Mouse (Mus musculus) megakaryocyte, embryonic 14.5 days (primary cell): ENCODE measurements around the gene Casq1. TPM values are rescaled to one million over a fixed set of nuclear protein-coding genes. Genes with fewer than 3 reads are reported as not detected.

Experiments used
- H3K27me3 ChIP-seq: replicated peaks from 2 replicates; pipeline ENCODE3; 2012; ENCODE audit warnings: inconsistent platforms
- H3K36me3 ChIP-seq: replicated peaks from 2 replicates; pipeline ENCODE3; 2012; ENCODE audit warnings: low read length, inconsistent platforms, mixed read lengths
- H3K4me1 ChIP-seq: 2 replicates; pipeline ENCODE4 v1.6.1; 2012; ENCODE audit warnings: inconsistent platforms
- H3K4me3 ChIP-seq: replicated peaks from 2 replicates; pipeline ENCODE3; 2012; ENCODE audit warnings: moderate library complexity, mild to moderate bottlenecking, inconsistent platforms
- H3K9me3 ChIP-seq: 2 replicates; pipeline ENCODE4 v1.6.1; 2012; ENCODE audit warnings: inconsistent platforms
- FLI1 ChIP-seq: IDR thresholded peaks from 2 replicates; pipeline ENCODE4 v1.6.1; 2012; ENCODE audit warnings: low read length, inconsistent platforms, mixed read lengths
- GATA1 ChIP-seq: IDR thresholded peaks from 3 replicates; pipeline ENCODE4 v1.6.1; 2012; ENCODE audit warnings: mixed read lengths, low read length, inconsistent platforms, borderline replicate concordance
- polyA plus RNA-seq: library from polyadenylated mRNA; stranded (reverse); fragments of >175 nt; gene quantifications from 2 replicates; pipeline ENCODE4 v1.2.3, GENCODE M21; 2012; ENCODE audit warnings: low replicate concordance; ENCODE audit not compliant: insufficient read depth

Gene Casq1
- polyA plus RNA-seq, 1 experiment: not detected

DNA sequence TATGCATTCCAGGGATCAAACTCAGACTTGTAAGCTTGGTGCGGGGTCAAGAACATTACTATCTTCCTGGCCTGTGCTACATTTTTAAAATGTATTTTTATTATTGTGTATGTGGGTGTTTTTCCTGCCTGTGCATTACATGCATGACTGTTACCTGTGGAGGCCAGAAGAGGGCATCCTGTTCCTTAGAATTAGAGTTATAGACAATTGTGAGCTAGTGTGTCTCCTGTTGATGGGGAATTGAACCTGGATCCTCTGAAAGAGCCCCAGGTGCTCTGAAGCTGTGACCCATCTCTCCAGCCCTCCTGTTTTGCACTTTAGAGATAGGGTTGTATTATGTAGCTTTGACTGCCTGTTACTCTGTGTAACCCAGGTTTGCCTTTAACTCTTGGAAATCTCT, 57.7 kb downstream of the Casq1 start:
- Histone ChIP-seq H3K4me1 (peaks cover 35% of the 10 kb centered on the region), H3K27me3 (no peaks in the 10 kb centered on the region), H3K9me3 (no peaks in the 10 kb centered on the region), H3K36me3 (peaks cover 70% of the 10 kb centered on the region), H3K4me3 (no peak overlapping the region)
- TF ChIP-seq FLI1 (no peak), GATA1 (no peak)

DNA sequence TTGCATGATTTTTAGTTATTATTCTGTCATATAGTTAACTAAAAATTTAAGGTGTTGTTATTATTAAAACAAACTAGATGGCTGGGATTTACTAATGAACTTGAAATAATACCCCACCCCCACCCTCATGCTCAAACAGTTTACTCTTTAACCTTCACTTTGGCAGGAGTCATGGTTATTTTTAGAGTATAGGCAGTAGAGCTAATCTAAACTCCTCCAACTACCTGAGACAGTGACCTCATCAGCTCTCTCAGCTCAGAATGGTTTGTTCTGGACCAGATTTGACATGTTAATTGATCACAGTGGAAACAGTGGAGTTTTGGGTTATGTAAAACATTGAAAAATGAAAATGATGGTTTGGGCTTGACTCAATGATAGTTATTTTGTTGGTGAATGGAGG, 59.2 kb downstream of the Casq1 start:
- no peak overlapping the region for H3K4me3 ChIP-seq
- peaks cover 69% of the 10 kb centered on the region for H3K36me3 ChIP-seq
- H3K27me3 ChIP-seq: no peaks in the 10 kb centered on the region
- TF ChIP-seq GATA1: no peak
- no peak for TF ChIP-seq FLI1
- H3K4me1 ChIP-seq: peaks cover 41% of the 10 kb centered on the region
- H3K9me3 ChIP-seq: no peaks in the 10 kb centered on the region

- H3K36me3 ChIP-seq: peaks cover 67% of the 10 kb centered on the region
- TF ChIP-seq FLI1 (no peak), GATA1 (no peak)
Measured at GRCm38 (mm10) chr1:172159970-172160369, 59.7 kb downstream of the Casq1 start.

More at GRCm38 (mm10) chr1:172159970-172160369, 59.7 kb downstream of the Casq1 start:
- Histone ChIP-seq H3K9me3 (no peaks in the 10 kb centered on the region), H3K4me1 (peaks cover 43% of the 10 kb centered on the region), H3K4me3 (no peak overlapping the region), H3K27me3 (no peaks in the 10 kb centered on the region)

Other genes with a start within 250 kb of the Casq1 start
- gene Vangl2, start 191.4 kb downstream of the Casq1 start, polyA plus RNA-seq: 3.2 TPM in 1 of 2 replicates, not detected in the other
- gene Nhlh1, start 162.3 kb downstream of the Casq1 start, polyA plus RNA-seq: not detected in 2 replicates
- 2.9 and 15.6 TPM in 2 replicates for gene Copa, start 137.3 kb downstream of the Casq1 start, polyA plus RNA-seq
- gene Ncstn, start 137.1 kb downstream of the Casq1 start, polyA plus RNA-seq: 0.76 and 7.6 TPM in 2 replicates
- 4.1 and 18.9 TPM in 2 replicates for gene Pex19, start 93.1 kb downstream of the Casq1 start, polyA plus RNA-seq
- gene Dcaf8, start 71.8 kb downstream of the Casq1 start, polyA plus RNA-seq: 15.0 and 34.6 TPM in 2 replicates
- gene Pea15a, start 13.1 kb downstream of the Casq1 start, polyA plus RNA-seq: 6.9 and 11.9 TPM in 2 replicates
- not detected in 2 replicates for gene Atp1a4, start 38.5 kb upstream of the Casq1 start, polyA plus RNA-seq
- 18.9 and 46.3 TPM in 2 replicates for gene Igsf8, start 41.8 kb upstream of the Casq1 start, polyA plus RNA-seq
- gene Atp1a2, start 78.2 kb upstream of the Casq1 start, polyA plus RNA-seq: 0.03 TPM in 1 of 2 replicates, not detected in the other
- 0.13 TPM in 1 of 2 replicates, not detected in the other for gene Kcnj9, start 109.5 kb upstream of the Casq1 start, polyA plus RNA-seq
- 0.12 TPM in 1 of 2 replicates, not detected in the other for gene Kcnj10, start 121.3 kb upstream of the Casq1 start, polyA plus RNA-seq
- gene Pigm, start 156.7 kb upstream of the Casq1 start, polyA plus RNA-seq: 4.1 and 7.8 TPM in 2 replicates